Mouse (Mus musculus): ENCODE measurements around the gene Ogdh.
A peak's percentile ranks its signal among the peaks of the same experiment; 100 is the strongest.
"Not testable (repeated sequence)": the region's sequence is repeated elsewhere in the genome, so short reads cannot be mapped to it uniquely, and the experiment has no call there.

Ogdh gene

GRCm38 (mm10) chr11:6291401-6292115, at the start of gene Ogdh:
Ogdh (plus strand) TSS chr11:6291633.
- DNase-seq: peak; percentile 100

- DNase-seq: no peak
These were observed 46.7 kb upstream of the Ogdh start for GRCm38 (mm10) chr11:6244707-6245106.

GRCm38 (mm10) chr11:6252248-6252647, 39.2 kb upstream of the Ogdh start:
- peak; percentile 53 for DNase-seq

- no peak for DNase-seq
These were observed 38.6 kb upstream of the Ogdh start for GRCm38 (mm10) chr11:6252824-6253223.

- DNase-seq: not testable (repeated sequence)
These were observed 36.8 kb upstream of the Ogdh start for GRCm38 (mm10) chr11:6254602-6255001.

GRCm38 (mm10) chr11:6256490-6257072, 34.9 kb upstream of the Ogdh start:
- no peak for DNase-seq

- peak; percentile 69 for DNase-seq
These were observed 32.0 kb upstream of the Ogdh start for GRCm38 (mm10) chr11:6259413-6259812.

GRCm38 (mm10) chr11:6261434-6262082, 29.9 kb upstream of the Ogdh start:
- DNase-seq: peak; percentile 92

- no peak for DNase-seq
These were observed 24.8 kb upstream of the Ogdh start for GRCm38 (mm10) chr11:6266621-6267020.

GRCm38 (mm10) chr11:6267320-6268254, 23.8 kb upstream of the Ogdh start, which contains the start of gene Ddx56:
Ddx56 (minus strand) TSS chr11:6267772.
- DNase-seq: peak; percentile 99

GRCm38 (mm10) chr11:6273607-6274006, 17.8 kb upstream of the Ogdh start:
- DNase-seq: no peak

- DNase-seq: peak; percentile 100
These were observed 16.9 kb upstream of the Ogdh start, which contains the start of gene Tmed4 for GRCm38 (mm10) chr11:6274387-6275093. Tmed4 (minus strand) TSS chr11:6274870.

GRCm38 (mm10) chr11:6275094-6275484, 16.3 kb upstream of the Ogdh start:
- DNase-seq: no peak

GRCm38 (mm10) chr11:6276466-6276865, 15.0 kb upstream of the Ogdh start:
- no peak for DNase-seq

GRCm38 (mm10) chr11:6282940-6283339, 8.5 kb upstream of the Ogdh start:
- DNase-seq: peak; percentile 97

GRCm38 (mm10) chr11:6290138-6290537, 1.3 kb upstream of the Ogdh start:
- DNase-seq: peak; percentile 97

GRCm38 (mm10) chr11:6290883-6291282, 550 bp upstream of the Ogdh start:
- DNase-seq: no peak

- no peak for DNase-seq
These were observed 919 bp downstream of the Ogdh start for GRCm38 (mm10) chr11:6292116-6292987.

- no peak for DNase-seq
These were observed 1.5 kb downstream of the Ogdh start for GRCm38 (mm10) chr11:6292988-6293349.

- no peak for DNase-seq
These were observed 2.2 kb downstream of the Ogdh start for GRCm38 (mm10) chr11:6293601-6294000.

GRCm38 (mm10) chr11:6294632-6295031, 3.2 kb downstream of the Ogdh start:
- no peak for DNase-seq

All from heart, adult 11 months (tissue).